Mouse (Mus musculus) large intestine, adult 2 months (tissue): ENCODE measurements around the gene Arl6ip5. TPM values are rescaled to one million over a fixed set of nuclear protein-coding genes. Genes with fewer than 3 reads are reported as not detected.
"Not testable (repeated sequence)": the region's sequence is repeated elsewhere in the genome, so short reads cannot be mapped to it uniquely, and the experiment has no call there.

Experiments used
- DNase-seq: peaks from one replicate; pipeline ENCODE4 v3.0.0-alpha.2; 2012; ENCODE audit warnings: low read depth, low spot score
- WGBS: fragments of 180-500 bp; shearing (Covaris S2); methylation state at CpG from one replicate; pipeline ENCODE4 v1.1.7; 2018; 5-methylcytosine and 5-hydroxymethylcytosine counted together
- polyA plus RNA-seq: library from polyadenylated mRNA; depleted of rRNA; stranded (reverse); fragments of >200 nt; gene quantifications from 2 replicates; pipeline ENCODE4 v1.2.3, GENCODE M21; 2012

Gene Arl6ip5
- polyA plus RNA-seq, 1 experiment: 54.7 TPM

- no peak for DNase-seq
- WGBS: 71% methylated on average over 6 of the region's 6 CpGs
Observed at GRCm38 (mm10) chr6:97222321-97222720, 11.8 kb downstream of the Arl6ip5 start.

- DNase-seq: no peak
- WGBS: 39% methylated on average over 5 of the region's 5 CpGs
Observed at GRCm38 (mm10) chr6:97222931-97223467, 12.5 kb downstream of the Arl6ip5 start.

GRCm38 (mm10) chr6:97223566-97223965, 13.1 kb downstream of the Arl6ip5 start:
- 80% methylated on average over 4 of the region's 4 CpGs for WGBS
- no peak for DNase-seq

GRCm38 (mm10) chr6:97224505-97224904, 14.0 kb downstream of the Arl6ip5 start:
- WGBS: 96% methylated on average over 8 of the region's 8 CpGs
- no peak for DNase-seq

GRCm38 (mm10) chr6:97226083-97226491, 15.6 kb downstream of the Arl6ip5 start:
- 91% methylated on average over 1 of the region's 1 CpGs for WGBS
- no peak for DNase-seq

GRCm38 (mm10) chr6:97227067-97227847, 16.8 kb downstream of the Arl6ip5 start:
- WGBS: 95% methylated on average over 9 of the region's 9 CpGs
- DNase-seq: no peak

GRCm38 (mm10) chr6:97234911-97235668, 24.6 kb downstream of the Arl6ip5 start:
- WGBS: 51% methylated on average over 7 of the region's 7 CpGs
- no peak for DNase-seq

GRCm38 (mm10) chr6:97236088-97236487, 25.6 kb downstream of the Arl6ip5 start:
- WGBS: 50% methylated on average over 5 of the region's 5 CpGs
- no peak for DNase-seq

GRCm38 (mm10) chr6:97239360-97239759, 28.9 kb downstream of the Arl6ip5 start:
- WGBS: 96% methylated on average over 6 of the region's 6 CpGs
- no peak for DNase-seq

- WGBS: 91% methylated on average over 5 of the region's 5 CpGs
- no peak for DNase-seq
Observed at GRCm38 (mm10) chr6:97240092-97240491, 29.6 kb downstream of the Arl6ip5 start.

- 56% methylated on average over 4 of the region's 4 CpGs for WGBS
Observed at GRCm38 (mm10) chr6:97242522-97242921, 32.0 kb downstream of the Arl6ip5 start.

GRCm38 (mm10) chr6:97245200-97245599, 34.7 kb downstream of the Arl6ip5 start:
- no peak for DNase-seq

More at GRCm38 (mm10) chr6:97242522-97242921, 32.0 kb downstream of the Arl6ip5 start:
- no peak for DNase-seq

GRCm38 (mm10) chr6:97250966-97251365, 40.5 kb downstream of the Arl6ip5 start:
- WGBS: 27% methylated on average over 6 of the region's 6 CpGs
- peak; percentile 47 for DNase-seq

GRCm38 (mm10) chr6:97252086-97252485, 41.6 kb downstream of the Arl6ip5 start:
- DNase-seq: no peak
- WGBS: 63% methylated on average over 5 of the region's 5 CpGs

- WGBS: 54% methylated on average over 9 of the region's 9 CpGs
- no peak for DNase-seq
Observed at GRCm38 (mm10) chr6:97252711-97253221, 42.3 kb downstream of the Arl6ip5 start, which contains the start of gene Lmod3. Gene Lmod3, minus strand, starts transcription at chr6:97252759.

GRCm38 (mm10) chr6:97258489-97258888, 48.0 kb downstream of the Arl6ip5 start:
- DNase-seq: no peak
- 88% methylated on average over 1 of the region's 1 CpGs for WGBS

GRCm38 (mm10) chr6:97259926-97260325, 49.4 kb downstream of the Arl6ip5 start:
- 91% methylated on average over 2 of the region's 2 CpGs for WGBS
- not testable (repeated sequence) for DNase-seq

- WGBS: 46% methylated on average over 4 of the region's 4 CpGs
- no peak for DNase-seq
Observed at GRCm38 (mm10) chr6:97262229-97262628, 51.7 kb downstream of the Arl6ip5 start.

GRCm38 (mm10) chr6:97263750-97264149, 53.3 kb downstream of the Arl6ip5 start:
- not testable (repeated sequence) for DNase-seq

- 56% methylated on average over 8 of the region's 8 CpGs for WGBS
- no peak for DNase-seq
Observed at GRCm38 (mm10) chr6:97265240-97265639, 54.8 kb downstream of the Arl6ip5 start.
